15 mouse cellular contexts compared by ENCODE assay signal in genomic region chr2:79136619-79137458, GRCm38 (mm10).
"Had no signal": no experiment of that assay in that cellular context is flagged by ENCODE, and none has a peak within 500 bp of the region (broad histone marks: within the 10 kb centered on the region; RNA-seq: fewer than 3 reads in every experiment).

No protein-coding gene starts in this region.

- H3K9ac ChIP-seq: neural tube, embryonic 13.5 days; neural tube, embryonic 15.5 days; stomach, embryonic 15.5 days had no signal

- H3K4me2 ChIP-seq: neural tube, embryonic 13.5 days; neural tube, embryonic 15.5 days; stomach, embryonic 15.5 days had no signal

- H3K36me3 ChIP-seq: neural tube, embryonic 13.5 days; neural tube, embryonic 15.5 days; stomach, embryonic 15.5 days had no signal

- H3K4me3 ChIP-seq: neural tube, embryonic 13.5 days; neural tube, embryonic 15.5 days; stomach, embryonic 15.5 days had no signal

- H3K4me1 ChIP-seq: neural tube, embryonic 13.5 days; neural tube, embryonic 15.5 days; stomach, embryonic 15.5 days had no signal

- H3K27ac ChIP-seq: neural tube, embryonic 13.5 days; neural tube, embryonic 15.5 days; stomach, embryonic 15.5 days; stomach, postnatal 0 days had no signal

- H3K9me3 ChIP-seq: neural tube, embryonic 13.5 days; neural tube, embryonic 15.5 days; stomach, embryonic 15.5 days had no signal

- DNase-seq: retina, postnatal 1 day; right cerebral cortex, adult 18-20 months; right cerebral cortex, postnatal 14 days; right cerebral cortex, postnatal 25 days; right cerebral cortex, postnatal 4 days; spleen, adult 18-20 months; thymus, adult 18-20 months; thymus, adult 2 months; thymus, postnatal 14 days; thymus, postnatal 25 days; thymus, postnatal 4 days had no signal

- H3K27me3 ChIP-seq: neural tube, embryonic 13.5 days; neural tube, embryonic 15.5 days; stomach, embryonic 15.5 days had no signal
